Mouse (Mus musculus) G1E (cell line): ENCODE data around the gene Dnase1l3.

ENCODE experiments used
- CTCF ChIP-seq: IDR thresholded peaks from 2 replicates; pipeline ENCODE4 v1.5.1; 2012; ENCODE audit warnings: low read depth, low read length, inconsistent platforms, mixed read lengths
- GATA1 ChIP-seq: IDR thresholded peaks from 2 replicates; pipeline ENCODE4 v1.6.1; 2012; ENCODE audit warnings: borderline replicate concordance, low read length, inconsistent platforms, mixed read lengths
- GATA2 ChIP-seq: IDR thresholded peaks from 2 replicates; pipeline ENCODE4 v1.6.1; 2012; ENCODE audit warnings: low read depth, low read length, inconsistent platforms, borderline replicate concordance
- POLR2AphosphoS5 ChIP-seq: IDR thresholded peaks from 2 replicates; pipeline ENCODE4 v1.6.1; 2012; ENCODE audit warnings: low read depth, low read length, inconsistent platforms; ENCODE audit not compliant: insufficient replicate concordance
- TAL1 ChIP-seq: conservative IDR thresholded peaks from 2 replicates; pipeline ENCODE4 v1.6.1; 2012; ENCODE audit warnings: low read depth, low read length, inconsistent platforms, mixed read lengths

- TF ChIP-seq CTCF (no peak), TAL1 (no peak), GATA1 (no peak), POLR2AphosphoS5 (no peak), GATA2 (no peak)
These were observed 40.3 kb downstream of the Dnase1l3 start for GRCm38 (mm10) chr14:7954071-7954471.
